Mouse (Mus musculus) thymus, adult 18-20 months (tissue): ENCODE results near the gene Dctpp1.
"Not testable (repeated sequence)": the region's sequence is repeated elsewhere in the genome, so short reads cannot be mapped to it uniquely, and the experiment has no call there.

ENCODE experiments used
- DNase-seq, 2 experiments: peaks; one replicate each; pipeline ENCODE4 v3.0.0; 2022; ENCODE audit warnings: mixed read lengths in 2 of 2

Gene Dctpp1

DNA sequence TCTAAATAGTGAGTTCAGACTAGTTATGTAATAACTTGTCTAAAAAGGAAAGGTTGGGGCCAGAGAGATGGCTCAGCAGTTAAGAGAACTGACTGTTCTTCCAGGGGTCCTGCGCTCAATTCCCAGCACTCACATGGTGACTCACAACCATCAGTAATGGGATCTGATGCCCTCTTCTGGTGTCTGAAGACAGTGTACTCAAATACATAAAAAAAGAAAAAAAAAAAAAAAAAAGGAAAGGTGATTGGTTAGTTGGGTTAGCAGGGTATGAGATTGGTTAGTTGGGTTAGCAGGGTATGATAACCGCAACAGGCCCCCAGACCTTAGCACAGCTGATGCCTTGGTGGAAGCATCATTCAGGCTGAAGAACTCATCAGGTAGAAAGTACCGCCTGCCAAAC lies 3.0 kb upstream of the Dctpp1 start:
- no peak for DNase-seq

DNA sequence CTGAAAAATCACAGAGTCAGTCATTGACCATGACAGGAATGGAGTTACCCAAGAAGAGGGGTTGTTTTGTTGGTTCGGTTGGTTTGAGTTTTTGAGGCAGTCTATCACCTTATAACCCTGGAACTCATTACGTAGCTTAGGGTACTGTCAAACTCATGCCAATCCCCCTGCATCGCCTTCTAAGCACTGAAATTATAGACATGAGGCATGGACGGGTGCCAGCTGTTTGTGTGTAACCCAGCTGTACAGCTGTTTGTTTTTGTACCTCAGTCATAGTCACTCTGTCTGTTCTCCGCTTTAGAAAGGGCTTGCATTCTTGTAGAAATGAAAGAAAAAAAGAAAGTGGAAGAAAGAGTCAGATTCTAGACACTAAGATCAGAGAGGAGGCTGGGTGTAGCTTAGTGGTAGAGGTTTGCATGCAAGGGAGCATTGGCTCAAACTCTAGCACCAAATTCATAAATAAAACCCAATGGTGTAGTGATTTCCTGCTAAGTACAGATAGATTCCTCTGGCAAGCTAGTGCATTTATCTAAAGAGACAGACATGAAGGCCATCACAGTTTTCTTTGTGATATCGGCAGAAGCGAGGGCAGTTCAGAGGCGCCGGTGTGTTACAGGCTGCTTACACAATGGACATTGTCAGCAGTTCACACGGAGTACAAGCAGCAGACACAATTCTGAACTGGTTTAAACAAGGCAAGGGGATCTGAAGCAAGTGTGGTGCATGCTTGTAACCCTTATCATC lies 1.9 kb upstream of the Dctpp1 start:
- no peak for DNase-seq

DNA sequence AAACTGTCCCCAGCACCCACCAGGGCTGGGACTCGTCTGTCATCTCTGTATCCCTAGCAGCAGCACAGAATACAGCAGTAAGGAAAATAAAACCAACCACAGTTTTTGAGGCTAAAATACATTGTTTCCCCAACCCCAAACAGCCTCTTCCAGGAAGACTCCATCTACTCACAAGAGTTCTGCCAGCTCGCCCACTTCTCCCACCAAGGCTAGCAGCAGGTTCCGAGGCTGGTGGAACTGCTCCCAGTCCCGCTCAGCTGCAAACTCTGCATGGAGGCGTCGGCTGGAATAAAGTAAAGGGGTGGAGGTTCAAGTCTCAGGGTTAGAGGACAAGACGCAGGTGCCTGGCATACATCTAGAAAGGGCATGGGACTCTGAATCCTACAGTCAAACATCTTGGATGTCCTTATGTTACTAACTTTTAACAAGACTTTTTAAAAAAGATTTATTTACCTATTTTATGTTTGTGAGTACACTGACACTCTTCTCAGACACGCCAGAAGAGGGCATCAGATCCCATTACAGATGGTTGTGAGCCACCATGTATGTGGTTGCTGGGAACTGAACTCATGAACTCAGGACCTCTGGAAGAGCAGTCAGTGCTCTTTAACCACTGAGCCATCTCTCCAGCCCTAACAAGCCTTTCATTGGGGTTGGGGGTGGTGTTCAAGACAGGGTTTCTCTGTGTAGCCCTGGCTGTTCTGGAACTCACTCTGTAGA lies 1.2 kb downstream of the Dctpp1 start:
- DNase-seq = no peak

DNA sequence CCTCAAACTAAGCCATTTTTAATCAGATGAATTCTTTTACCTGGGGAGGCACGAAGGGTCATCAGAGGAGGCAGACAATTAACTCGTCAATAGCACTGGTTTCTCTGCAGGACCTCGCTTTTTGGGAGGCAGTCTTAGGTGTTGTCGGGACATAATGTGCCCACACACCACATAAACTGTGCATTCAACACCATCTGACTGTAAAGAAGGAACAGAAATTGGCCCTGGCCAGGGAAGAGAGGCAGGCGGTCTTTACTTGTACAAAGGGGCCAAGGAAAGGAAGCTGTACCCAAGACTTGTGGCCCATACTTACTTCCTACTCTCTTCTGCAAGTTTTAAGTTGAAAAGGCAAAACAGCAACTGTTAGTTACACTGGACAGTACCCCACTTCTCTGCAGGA lies 4.0 kb downstream of the Dctpp1 start:
- no peak for DNase-seq

DNA sequence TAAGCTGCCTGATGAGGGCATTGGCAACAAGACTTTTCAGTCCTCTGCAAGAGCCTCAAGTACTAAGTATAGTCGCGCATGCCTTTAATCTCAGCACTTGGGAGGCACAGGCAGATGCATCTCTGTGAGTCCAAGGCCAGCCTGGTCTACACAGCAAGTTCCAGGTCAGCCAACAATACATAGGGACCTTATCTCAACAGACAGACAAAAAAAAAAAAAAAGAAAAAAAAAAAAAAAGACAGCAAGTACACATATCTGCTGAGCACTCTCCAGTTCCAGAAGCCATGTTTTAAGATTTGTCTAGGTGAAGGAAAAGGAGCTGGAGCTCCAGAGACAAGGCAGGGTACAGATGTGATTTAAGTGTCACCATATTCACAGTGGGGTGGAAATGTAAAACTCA lies 4.5 kb downstream of the Dctpp1 start:
- no peak for DNase-seq

DNA sequence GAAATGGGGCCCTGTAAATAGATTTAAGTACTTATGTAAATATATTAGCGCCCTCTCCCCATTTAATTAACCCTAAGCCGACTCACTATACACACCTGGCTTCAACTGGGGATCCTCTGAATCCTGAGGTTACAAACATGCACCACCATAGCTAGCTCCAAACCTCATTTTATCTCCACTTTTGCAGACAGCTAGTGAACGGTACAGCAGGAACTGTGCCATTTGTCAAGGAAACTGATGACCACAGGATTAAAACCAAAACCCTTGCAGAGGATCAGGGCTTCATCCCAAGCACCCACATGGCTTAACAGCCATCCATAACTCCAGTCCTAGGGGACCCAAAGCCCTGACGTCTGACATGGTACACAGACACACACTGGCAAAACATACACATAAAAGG lies 5.5 kb downstream of the Dctpp1 start:
- DNase-seq = no peak

DNA sequence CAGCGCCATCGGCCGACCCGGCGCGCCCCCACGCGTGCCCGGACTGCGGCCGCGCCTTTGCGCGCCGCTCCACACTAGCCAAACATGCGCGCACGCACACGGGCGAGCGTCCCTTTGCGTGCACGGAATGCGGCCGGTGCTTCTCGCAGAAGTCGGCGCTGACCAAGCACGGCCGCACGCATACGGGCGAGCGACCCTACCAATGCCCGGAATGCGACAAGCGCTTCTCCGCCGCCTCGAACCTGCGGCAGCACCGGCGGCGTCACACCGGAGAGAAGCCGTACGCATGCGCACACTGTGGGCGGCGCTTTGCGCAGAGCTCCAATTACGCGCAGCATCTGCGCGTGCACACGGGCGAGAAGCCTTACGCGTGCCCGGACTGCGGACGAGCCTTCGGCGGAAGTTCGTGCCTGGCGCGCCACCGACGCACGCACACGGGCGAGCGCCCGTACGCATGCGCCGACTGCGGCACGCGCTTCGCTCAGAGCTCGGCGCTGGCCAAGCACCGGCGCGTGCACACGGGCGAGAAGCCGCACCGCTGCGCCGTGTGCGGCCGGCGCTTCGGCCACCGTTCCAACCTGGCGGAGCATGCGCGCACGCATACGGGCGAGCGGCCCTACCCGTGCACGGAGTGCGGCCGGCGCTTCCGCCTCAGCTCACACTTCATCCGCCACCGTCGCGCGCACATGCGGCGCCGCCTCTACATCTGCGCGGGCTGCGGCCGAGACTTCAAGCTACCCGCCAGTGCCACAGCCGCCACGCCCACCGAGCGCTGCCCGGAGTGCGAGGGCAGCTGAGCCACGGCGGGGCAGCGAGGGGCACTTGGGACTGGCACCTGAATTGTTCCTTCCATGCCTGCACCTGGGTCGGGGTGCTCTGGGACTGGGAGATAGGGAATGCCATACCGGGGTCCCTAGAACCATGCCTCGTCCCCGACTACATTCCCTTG lies 6.4 kb downstream of the Dctpp1 start:
- peak; percentile 91 to 93 for DNase-seq

DNA sequence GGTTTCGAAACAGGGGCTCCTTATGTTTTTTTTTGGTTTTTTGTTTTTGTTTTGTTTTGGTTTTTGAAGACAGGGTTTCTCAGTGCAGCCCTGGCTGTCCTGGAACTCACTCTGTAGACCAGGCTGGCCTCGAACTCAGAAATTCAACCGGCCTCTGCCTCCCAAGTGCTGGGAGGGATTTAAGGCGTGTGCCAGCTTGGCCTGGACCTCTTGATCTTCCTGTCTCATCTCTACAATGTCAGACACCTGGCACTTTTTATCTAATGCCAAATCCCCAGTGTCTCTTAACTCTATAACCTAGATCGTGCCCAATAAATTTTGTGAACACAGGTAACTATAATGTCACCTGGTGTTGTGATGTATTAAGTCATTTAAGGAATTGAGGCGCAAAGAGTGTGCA lies 7.2 kb downstream of the Dctpp1 start:
- DNase-seq = peak in 1 of 2 experiments; percentile 22

DNA sequence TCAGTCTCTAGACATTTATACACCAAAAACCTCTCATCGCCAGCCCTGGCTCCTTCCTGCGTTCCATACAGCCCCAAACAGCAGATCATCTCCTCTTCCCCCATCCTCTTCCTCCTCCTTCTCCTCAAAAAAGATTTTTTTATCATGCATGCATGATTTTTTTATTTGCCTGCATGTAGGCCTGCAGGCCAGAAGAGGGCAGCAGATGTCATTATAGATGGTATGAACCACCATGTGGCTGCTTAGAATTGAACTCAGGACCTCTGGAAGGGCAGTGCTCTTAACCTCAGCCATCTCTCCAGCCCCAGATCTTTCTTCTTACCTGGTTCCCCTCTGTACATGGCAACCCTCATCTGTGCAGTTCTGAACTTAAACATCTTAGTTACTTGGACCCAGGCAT lies 8.1 kb downstream of the Dctpp1 start:
- DNase-seq = peak in 1 of 2 experiments; percentile 23

DNA sequence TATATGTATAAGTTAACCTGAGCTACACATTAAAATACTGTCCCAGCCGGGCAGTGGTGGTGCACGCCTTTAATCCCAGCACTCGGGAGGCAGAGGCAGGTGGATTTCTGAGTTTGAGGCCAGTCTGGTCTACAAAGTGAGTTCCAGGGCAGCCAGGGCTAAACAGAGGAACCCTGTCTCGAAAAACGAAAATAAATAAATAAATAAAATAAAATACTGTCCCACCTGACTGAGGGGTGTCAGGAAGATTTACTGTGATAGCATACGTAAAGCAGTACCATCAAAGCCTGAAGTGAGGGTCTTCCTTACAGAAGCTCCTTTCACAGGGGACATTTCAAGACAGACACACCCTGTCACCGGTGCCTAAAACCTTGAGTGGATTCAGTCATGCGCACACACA lies 10.0 kb downstream of the Dctpp1 start:
- not testable (repeated sequence) for DNase-seq

DNA sequence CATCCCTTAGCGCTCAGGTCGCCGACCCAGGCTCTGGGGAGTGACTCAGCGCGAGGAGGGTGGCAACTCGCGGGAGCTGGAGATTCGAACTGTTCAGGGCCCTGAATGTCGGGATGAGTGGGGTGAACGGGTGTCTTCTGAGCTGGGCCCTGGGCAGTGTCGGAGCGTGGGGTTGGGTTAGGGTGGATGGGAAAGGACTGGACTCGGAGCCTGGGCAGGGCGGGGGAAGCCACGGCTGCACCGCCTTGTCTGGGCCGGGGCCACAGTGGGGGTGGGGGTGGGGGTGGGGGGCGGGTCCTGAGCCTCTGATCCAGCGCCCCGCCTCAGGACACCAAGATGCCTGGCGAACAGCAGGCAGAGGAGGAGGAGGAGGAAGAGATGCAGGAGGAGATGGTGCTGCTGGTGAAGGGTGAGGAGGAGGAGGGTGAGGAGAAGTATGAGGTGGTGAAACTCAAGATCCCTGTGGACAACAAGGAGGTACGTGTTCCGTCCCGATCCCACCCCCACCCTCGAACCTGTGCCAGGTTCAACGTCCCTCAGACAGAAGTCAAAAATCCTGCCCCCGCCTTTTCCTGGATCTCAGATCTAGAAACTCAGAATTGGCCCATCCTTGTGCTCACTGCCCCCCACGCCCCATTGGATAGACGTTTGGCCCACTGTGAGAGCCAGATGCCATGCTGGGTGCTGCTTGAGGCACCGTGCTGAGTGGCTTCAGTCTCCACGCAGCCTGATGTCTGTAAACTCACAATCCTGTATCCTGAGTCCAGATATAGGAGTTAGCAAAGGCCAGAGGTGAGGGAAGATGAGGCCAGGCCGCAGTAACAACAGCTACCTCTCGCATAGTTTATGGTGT lies 15.6 kb downstream of the Dctpp1 start:
- no peak for DNase-seq

DNA sequence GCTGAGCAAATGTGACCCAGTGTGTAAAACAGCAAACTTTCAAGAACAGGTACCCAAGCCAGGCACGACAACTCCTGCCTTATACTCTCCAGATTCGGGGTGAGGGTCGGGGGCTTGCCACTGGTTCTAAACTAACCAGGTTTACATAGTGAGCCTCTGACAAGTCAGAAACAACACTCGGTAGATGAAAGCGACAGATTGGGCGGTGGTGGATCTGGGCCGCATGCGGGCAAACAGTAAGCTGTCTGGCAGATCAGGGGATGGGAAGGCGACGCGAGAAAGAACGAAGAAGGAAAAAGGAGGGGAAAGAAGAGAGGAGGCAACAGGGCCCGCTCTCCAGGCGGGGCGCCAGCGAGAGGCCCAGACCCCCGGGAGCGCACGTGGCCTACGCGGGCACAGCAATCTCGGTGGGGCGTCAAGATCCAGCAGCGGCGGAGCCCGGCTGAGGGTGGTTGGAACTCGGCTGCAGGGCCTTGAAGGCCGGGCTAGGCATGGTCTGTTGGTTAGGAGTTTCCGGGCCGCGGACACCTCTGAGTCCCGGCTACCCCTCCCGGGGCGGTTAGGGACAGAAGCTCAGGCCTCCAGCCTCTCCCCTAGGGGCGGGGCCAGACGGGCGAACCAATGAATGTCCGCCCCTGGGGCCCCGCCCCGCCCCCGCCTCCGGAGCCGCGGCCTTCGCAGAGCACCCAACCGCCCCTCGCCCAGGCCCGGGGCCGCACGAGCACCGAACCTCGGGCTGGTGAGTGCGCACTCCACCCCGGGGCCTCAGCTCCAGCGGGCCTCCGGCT lies 16.4 kb downstream of the Dctpp1 start, which contains the start of gene Zfp771:
Gene Zfp771, plus strand, starts transcription at position 405 of the 788 bp plus-strand sequence.
- DNase-seq = peak; percentile 86 to 88

DNA sequence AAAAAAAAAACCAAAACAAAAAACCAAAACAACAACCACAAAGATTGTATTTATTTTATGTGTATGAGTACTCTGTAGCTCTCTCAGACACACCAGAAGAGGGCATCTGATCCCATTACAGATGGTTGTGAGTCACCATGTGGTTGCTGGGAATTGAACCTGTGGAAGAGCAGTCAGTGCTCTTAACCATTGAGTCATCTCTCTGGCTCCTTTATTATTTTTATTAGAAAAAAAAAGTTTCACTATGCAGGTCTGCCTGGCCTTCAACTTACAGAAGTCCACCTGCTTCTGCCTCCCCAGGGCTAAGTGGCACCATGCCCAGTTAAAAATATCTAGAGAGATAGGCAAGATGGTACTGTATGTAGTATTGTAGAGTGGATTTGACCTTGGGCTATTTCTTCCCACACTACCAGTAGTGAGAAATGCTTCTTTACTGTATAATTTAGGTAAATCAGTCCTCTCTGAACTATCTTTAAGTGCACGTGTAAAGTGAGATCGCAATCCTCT lies 17.1 kb downstream of the Dctpp1 start:
- no peak for DNase-seq

DNA sequence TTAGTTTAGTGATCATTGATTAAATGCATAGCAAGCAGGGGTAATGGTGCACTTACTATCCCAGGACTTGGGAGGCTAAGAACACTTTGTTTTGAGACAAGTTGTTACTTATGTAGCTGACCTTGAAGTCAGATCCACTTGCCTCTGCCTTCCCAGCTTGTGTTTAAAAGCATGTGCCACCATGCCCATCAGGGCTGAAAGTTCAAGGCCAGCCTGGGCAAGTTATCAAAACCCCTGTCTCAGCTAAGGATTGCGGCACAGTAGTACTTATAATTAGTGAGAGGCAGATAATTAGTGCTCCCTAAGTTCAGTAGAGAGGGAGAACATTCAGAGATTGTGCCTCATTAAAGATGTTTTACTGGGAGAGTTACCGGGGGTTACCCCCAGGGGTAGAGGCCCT lies 25.7 kb downstream of the Dctpp1 start:
- no peak for DNase-seq

DNA sequence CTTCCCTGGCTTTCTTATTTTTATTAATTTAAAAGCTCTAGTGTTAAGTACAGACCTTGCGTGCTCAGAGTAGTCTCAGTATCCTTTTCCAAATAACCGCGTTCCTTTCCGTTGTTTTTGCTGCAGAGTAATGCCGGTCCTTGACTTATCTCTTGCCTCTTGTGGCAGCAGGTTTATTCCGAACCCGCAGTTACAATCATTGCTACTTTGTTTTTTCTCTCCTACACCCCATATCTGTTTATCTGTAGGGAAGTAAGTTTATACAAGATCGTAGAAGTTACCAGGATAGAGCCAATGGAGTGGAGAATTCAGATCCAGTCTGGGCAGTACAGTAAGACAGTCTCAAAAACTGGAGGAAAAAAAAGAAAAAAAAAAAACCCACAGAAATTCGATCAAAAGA lies 26.7 kb downstream of the Dctpp1 start:
- no peak for DNase-seq

DNA sequence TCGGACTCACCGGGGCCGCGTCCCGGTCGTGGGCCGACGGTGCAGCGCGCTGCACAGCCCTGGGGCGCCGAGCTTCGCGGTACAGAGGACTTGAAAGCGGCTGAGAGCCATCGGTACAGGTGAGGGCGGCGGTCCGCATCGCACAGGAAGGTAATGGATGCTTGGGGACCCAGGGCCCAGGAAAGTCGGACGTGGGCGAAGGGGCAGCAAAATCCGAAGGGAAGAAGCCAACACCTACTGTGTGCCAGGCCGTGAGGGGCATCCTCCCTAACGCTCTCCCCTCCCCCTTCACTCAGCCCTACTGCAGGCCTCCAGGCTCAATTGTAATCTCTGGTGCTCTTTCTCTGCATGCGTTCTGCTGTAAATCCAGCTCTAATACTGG lies 27.1 kb downstream of the Dctpp1 start:
- no peak for DNase-seq

DNA sequence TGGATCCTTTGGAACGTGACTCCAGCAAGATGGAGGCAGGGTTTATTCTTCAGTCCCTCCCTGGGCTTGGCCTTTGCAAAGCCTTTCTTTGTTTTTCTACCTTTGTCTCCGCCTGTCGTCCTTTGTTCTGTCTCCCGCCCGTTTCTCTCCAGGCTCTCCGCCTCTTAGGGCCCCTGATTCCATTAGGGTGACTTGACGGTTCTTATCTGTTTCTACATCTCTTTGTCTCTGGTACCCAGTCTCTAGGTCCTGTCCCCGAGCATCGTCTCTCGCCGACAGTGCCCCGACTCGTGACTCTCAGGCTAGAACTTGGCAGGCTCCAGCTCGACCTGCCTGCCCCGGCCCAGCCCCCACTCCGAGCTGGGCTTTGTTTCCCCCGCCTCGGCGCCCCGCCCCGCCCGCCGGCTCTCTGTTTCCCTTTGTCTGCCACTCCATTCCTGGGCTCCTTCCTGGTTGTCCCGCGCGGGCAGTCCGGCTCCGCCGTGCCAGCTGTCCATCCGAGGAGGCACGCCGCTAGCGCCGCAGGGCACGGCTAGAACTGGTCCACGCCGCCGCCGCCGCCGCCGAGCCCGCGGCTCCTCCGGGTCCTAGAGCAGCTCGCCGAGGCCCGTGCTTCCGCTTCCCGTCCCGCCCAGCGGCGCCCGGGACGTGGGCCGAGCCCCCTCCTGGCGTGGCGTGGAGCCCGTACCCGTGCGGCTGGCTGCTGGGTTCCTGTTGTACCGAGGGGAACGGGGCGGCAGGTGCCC lies 27.7 kb downstream of the Dctpp1 start, which contains the start of the genes Zfp553 and Sept1:
Gene Zfp553, plus strand, starts transcription at position 440 of the 746 bp plus-strand sequence.
Gene Sept1, minus strand, starts transcription at position 509 of the 746 bp plus-strand sequence.
- peak; percentile 76 to 82 for DNase-seq

DNA sequence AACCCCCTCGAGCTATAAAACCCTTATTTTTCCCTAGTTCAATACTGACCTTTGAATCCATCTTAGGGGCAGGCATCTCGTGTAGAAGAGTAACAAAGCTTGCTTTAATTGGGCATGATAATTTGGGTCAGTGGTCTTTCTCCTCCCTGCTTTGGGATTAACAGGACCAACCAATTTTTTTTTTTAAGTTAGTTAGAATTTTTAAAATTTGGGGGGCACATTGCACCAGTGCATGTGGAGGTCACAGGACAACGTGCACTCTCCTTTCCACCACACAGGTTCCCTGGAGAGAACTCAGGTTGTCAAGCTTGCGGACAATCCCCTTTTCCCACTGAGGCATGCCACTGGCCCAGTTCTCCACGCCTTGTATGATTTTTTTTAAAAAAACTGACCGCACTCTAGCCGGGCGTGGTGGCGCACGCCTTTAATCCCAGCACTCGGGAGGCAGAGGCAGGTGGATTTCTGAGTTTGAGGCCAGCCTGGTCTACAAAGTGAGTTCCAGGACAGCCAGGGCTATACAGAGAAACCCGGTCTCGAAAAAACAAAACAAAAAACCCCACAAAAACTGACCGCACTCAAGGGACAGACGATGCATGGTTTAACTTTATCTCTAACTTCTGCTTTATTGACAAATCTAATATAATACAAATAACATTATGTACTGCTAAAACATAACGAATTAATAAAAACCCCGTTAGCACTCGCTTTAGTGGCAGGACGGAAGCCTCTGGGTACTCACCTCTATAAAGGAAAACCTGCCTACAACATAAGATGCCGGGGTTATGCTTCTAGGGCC lies 28.5 kb downstream of the Dctpp1 start:
- DNase-seq = no peak

DNA sequence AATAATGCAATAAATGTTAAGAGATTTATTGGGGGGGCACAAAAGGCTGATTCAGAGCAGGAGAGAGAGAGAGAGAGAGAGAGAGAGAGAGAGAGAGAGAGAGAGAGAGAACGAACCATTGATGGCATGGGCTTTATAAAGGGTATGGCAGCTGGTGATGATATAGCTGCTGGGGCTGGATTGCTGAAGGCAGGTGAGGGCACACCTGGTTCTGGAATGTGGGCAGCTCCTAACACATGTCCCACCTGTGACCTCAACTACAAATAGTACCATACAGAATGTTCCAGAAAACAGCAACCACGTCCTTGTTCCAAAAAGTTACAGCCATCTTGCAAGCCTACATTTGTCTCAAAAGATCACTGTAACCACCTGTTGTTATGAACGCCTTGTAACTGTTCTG lies 29.1 kb downstream of the Dctpp1 start:
- no peak for DNase-seq
